Mouse (Mus musculus): ENCODE results near the gene Cry1.
A peak's percentile ranks its signal among the peaks of the same experiment; 100 is the strongest.

Cry1 gene

DNA sequence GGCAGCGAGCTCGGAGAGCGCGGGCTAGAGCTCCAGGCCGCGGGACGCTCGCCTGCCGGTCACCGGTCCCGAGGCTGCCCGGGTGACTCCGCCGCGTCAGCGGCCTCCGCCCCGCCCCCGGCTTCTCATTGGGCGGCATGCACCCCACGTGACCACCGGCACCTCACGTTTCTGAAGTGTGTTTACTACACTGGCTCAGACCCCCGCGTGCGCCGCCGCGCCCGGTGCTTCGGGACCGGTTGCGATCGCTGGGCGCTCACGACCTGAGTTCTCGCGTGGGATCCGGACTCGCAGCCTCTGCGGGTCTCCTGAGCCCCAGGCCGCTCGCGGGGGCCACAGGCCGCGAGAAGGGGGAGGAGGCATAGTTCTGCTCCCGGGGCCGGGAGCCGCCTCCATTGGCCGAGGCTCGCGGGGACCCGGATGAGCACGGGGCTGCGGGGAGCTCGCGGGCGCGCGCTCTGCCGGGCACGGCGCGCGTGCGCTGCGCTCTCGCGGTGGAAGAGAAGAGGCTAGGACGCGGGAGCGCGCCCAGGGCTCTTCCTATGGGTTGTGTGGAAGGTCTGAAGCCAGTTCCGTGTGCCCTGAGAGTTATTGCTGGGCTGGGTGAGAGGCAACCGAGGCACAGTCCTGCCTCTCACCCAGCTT is at the start of gene Cry1:
Gene Cry1 (minus strand): TSS at position 101 of the 645 bp plus-strand sequence.
- DNase-seq, result peak; percentile 99 to 100

DNA sequence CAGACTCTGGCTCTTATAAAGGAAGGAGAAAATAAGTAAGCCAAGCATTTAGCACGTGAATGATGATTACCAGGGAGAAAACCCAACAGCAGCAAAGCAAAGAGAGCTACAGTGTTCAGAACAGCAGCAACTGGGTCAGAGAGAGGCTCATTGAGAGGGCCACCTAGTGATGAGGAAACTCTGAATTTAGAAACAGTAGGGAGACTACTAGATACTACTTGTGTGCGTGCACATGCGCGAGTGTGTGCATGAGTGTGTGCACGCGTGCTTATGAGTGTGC is 36.8 kb upstream of the Cry1 start:
- peak in 1 of 2 experiments; percentile 35 for DNase-seq

DNA sequence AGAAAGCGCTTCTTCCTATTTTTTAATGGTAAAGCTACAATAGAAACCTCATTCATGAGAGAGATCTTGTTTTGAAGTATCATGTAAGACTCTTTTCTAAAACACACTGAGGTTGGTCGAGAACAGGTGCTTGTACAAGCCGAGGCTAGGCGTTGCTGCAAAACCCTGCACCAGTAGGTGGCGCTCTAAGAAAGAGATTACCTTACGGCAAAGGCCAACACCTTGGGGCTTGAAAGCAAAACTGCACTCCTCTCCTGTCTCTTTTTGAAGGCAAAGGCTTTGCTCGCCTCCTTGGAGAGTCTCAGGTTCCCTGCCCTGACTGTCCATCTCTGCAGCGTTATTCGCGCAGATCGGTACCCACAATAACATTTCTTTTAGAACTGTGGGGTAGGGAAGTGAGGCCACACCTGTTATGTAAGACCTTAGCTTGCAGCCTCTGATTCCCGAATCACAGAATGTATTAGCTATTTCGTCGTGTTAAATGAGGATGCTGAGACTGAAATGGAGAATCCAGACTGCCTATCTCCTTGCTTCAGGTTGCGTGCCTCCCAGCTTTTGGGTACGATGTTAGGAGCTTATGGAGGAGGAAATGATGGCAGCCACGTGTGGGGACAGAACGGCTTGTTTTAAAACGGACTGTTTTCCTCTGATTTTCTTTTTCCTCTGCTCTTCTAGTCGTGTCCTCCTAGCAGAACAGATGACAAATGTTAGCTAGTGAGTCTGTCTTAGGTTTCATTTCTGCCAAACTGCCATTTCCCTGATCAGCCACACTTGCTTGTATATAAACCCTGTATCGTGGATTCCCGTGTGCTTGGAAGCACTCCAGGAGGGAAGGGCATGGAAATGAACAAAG is 36.3 kb upstream of the Cry1 start:
- DNase-seq, result peak; percentile 95 to 98

DNA sequence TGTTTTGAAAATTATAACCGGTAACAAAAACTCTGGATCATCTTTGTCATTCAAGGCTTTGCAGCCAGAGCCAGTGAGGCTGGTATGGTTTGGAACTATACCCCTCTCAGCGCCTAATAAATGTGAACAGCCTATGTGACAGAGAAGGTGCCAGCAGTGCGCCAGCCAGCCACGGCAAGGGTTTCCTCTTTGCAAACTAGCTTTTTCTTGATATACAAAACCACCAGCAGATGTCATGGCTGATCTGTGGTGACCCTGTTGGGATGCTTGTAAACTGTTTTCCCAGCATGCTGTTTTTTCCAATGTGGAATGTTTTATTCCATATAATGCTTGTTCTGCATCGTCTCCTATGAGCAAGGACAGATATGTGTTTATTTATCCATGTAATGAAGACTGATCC is 30.0 kb upstream of the Cry1 start:
- DNase-seq, result peak; percentile 18 to 54

DNA sequence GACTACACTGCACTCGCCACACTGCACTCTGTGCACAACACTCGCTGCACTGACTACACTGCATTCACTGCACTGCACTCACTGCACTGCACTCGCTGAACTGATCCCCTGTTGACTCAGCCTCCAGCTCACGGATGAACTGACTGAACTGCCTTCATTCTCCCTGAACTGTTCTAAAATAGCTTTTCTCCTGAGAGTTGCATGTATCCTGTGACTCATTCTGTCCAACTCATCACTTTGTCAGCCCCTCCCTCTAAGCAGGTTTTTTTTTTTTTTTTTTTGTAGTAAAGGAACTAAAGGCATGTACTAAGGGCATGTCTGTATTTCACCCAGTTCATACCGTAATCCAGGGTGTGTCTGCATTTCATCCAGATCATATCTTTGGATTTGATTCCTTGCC is 26.8 kb upstream of the Cry1 start:
- no peak for DNase-seq

DNA sequence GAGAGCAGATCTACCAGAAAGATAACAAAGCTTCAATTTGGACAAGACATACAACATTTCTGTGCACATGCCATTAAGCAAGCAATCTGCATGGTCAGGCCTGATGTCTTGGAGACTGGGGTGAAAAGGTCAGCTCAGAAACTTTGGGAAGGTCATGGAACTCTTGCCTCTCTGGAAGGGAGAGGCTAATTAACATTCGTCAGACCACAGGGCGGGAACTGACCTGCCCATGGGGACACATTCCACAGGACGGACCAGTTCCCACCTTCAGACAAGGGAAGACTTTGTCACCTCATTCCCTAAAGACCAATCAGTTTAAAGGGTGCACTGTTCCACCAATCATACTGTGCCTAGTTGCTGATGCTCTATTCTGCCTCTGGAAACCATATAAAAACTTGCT is 25.3 kb upstream of the Cry1 start:
- DNase-seq, result no peak

DNA sequence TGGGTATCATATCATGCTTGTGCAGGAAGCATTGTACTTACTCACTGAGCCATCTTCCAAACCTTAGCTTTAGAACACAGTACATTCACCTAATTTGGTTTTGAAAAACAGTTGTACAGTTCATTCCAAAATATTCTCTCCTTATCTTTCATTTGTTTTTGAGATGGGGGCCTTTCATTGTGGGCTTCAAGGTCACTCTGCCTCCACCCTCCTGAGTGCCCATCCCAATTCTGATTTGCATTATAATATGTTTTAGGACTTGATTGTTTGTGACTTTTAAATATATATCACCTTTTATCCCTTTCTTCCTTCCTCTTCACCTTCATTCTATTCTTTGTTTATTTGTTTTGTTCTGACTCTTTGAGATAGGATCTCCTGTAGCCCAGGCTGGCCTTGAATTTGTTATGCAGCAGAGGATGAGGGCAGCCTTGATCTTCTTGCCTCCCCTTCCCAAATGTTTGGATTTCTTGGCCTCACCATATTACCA is 24.3 kb upstream of the Cry1 start:
- no peak for DNase-seq

DNA sequence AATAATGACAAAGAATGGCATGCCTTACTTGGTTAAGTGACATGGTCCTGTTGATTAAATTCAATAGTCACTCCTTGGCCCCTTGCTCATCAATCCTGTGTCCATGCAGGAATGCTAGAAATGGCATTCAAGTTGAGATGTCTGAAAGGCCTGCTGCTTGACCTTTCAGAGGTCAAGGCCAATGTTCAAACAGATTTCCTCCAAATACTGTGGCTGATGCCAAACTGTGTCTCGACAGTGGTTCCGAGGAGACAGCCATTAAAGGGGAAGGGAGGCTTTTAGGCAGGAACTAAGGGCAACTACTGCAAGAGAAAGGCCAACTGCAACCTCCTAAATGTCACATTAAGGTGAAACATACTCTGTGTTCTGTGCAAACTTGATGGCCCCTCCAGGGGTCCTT is 20.5 kb upstream of the Cry1 start:
- DNase-seq, result no peak

DNA sequence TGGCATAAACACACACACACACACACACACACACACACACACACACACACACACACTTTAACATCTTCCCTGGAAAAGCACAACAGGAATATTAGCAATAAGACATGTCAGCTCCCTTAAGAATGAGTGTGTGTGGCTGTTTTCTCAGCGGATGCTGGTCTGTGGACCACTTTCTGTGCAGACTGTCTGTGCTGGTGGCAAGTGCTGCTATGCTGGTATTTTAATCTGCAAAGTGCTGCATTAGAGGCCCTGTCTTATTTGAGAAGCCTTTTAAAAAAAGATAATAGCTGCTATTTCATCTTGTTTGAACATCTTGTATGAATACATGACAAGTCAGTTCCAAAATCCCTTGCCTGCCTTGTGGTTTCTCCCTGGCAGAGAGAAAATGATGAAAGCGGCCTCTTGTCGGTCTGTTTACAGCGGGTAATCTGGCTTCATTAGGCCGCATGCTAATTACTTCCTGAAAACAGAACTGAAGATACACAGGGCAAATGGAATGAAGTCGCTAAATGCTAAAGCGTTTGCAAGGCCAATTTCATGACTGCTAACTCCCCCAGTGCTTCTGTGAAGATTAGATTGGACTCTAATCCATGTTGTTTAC is 19.5 kb upstream of the Cry1 start:
- no peak for DNase-seq

DNA sequence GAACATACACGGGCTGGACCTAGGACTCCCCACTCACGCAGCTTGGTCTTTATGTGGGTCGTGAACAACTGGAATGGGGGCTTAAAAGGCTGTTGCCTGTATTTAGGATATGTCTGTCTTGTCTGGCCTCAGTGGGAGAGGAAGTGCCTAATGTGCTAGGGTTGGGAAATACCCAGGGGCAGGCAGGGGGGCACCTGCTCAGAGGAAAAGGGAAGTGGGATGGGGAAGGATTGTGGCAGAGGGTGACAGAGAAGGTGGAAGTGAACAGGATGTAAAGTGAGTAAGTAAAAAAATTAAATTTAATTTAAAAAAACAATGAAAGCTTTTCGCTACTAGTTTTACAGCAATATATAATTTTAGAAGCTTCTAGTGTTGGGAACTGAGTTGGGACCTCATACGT is 9.7 kb upstream of the Cry1 start:
- DNase-seq, result no peak

DNA sequence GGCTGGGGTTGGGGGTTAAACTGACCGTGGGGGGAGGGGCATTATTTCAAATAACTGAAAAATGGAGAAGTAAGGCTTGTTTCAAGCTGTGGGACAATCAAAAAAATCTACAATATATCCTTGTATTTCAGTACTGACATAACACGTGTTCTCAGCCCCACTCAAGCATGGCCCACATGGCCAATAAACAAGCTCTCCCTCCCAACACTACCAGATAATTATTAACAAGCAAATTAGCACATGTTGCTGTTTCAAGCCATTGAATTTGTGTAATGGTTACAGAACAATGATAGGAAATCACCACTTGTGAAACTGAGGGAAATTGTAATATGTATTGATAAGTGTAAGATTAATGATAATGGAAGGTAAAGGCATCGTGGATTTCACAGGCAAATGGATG is 8.5 kb upstream of the Cry1 start:
- no peak for DNase-seq

DNA sequence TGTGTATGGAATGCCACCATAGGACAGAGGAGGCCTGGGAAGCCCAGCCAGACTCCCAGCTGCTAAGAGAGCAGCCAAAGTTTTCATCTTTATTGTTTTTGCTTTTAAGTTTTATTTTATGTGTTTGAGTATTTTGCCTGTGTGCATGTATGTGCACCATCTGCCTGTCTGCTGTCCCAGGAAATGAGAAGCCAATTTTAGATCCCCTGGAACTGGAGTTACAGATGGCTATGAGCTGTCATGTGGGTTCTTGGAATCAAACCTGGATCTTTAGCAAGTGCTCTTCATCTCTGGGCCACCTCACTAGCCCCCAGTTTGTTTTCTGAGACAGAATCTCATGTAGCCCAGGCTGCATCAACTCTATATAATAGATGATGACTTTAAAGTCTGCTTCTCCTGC is 5.8 kb upstream of the Cry1 start:
- peak in 1 of 2 experiments; percentile 21 for DNase-seq

DNA sequence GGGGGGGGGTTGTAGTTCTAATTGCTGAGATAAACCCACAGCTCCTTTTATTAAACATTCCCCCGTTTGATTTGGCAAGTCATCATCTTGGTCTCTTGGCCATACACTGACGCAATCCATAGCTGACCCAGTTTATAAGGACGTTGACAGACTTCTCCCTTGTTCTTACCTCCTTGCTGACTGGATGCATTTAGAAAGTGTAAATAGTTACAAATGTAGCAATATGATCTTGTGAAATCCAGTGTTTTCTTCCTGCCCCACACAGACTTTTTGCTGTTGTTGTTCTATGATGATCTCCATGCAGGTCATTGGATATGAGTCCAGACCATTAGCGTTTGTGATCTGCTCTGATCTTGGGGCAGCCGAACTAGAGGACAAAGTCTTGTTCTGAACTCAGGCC is 5.1 kb upstream of the Cry1 start:
- no peak for DNase-seq

DNA sequence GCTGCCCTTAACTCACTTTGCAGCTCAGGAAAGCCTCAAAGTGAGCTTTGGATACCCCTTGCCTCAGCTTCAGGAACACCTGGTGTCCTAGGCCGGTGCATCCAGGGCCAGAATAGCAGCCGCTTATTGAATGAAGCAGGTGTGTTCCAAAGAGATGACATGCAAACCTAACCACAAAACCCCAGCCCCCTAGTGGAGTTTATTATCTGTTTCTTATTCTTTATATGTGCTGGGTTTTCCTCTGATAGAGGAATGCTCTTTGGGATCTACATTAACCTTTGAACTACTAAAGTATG is 1.6 kb upstream of the Cry1 start:
- DNase-seq, result no peak

DNA sequence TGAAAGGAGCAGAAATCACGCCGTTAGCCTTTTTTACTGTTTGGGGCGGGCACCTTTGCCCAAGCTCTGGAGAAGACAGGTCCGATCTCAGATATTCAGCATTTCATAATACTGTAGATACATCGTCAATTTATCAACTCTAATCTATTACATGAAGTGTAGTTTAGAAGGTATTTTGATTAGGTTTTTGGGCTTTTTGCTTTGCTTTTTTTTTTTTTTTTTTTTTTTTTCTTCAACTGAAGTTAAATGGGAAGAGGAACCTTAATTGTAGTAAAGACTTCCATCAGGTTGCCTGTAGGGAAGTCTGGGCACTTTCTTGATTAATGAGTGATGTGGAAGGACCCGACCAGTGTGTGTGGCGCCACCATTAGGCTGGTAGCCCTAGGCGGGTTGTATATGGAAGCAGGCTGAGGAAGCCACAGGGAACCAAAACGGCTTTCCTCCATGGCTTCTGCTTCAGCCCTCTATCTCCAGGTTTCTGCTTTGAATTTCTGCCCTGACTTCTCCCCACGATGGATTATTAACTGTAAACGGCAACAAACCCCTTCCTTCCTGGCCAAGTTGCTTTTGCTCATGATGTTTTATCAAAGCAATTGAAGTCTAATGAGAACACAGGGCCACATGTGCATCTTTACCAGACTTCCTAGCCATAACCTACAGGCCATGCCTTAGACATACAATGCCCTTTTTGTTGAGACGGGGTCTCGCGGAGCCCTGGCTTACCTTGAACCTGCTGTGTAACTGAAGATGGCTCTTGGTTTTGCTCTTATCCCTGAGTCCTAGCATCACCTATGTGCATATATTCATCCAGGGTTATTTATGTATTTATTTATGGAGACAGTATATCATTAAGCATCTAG is 1.0 kb upstream of the Cry1 start:
- peak; percentile 44 to 65 for DNase-seq

DNA sequence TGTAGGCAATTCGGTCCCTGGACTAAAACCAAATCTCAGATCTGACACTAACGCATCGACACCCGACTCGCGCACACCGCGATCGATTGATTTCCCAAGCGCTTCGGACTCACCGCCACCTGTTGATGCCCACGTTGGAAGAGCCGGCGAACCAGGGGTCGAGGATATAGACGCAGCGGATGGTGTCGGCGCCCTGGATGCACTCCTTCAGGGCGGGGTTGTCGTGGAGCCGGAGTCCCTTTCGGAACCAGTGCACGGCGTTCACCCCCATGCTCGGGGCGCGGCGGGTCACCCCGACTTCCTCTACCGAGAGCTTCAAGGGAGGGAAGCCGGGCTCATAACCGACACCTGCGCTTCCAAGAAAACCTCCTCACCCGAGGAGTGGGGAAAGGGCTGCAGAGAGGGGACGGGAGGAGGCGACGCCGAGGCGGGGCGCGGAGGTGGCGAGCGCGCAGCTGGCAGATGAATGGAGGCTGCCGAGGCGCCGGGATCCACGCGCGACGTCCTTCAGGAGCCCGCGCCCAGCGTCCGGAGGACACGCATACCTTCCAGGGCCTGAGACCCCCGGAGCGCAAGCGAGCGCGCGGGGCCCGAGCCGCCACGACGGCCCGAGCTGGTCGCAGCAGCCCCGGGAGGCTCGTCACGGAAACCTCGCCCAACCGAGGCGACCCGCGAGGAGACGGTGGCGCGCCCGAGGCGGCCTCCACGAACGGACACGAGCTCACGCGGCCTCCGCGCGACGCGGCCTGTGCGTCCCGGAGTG is 482 bp downstream of the Cry1 start:
- DNase-seq, result peak; percentile 58 to 61

DNA sequence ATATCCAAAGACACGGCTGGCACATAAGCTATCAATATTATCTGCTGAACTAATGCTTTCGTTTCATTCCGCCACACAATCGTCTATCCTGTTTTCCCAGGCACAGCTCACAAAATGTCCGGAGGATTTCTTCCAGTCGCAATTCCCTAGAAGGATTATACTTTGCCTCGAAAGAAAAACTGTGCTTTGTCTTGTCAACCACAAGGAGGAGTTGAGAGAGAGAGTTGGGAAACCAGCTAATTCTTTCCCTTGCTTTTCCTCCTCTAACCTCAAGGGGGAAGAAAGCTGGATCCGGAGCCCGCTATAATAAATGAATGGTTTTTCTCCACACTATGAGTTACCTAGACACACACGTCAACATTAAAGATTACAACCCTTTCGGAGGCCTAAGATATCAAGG is 1.2 kb downstream of the Cry1 start:
- peak; percentile 29 to 54 for DNase-seq

DNA sequence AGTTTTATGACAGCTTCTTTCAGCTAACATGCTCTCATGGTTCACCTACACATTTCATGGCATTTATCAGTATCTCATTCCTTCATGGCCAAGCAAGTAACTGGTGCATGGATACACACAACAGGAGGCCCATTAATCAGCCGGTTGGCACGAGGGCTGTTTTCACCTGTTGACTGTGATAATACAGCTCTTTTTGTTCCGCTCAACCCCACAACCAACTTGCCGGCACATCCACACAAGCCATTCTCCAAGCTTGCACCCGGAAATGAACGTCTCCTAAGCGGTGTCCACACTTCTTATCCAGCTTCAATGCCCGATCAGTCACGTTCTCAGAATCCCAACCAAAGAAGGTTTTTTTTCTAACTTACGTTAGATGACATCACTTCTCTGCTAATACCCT is 2.1 kb downstream of the Cry1 start:
- DNase-seq, result peak in 1 of 2 experiments; percentile 34

DNA sequence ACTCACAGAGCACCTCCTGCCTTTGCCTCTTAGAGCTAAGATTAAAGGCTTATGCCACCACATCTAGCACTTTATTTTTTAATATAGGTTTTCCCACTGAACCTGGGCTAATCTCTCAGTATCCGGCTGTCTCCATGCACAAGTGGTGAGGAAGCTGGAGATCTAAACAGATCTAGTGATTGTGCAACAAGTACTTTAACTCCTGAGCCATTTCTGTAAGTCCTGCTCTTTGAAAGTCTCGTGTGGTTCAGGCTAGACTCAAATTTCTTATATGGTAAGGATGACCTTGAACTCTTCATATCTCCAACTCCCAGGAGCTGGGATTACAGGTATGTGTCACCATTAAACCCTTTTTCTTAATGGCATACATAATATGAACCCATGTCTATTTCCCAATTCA is 8.2 kb downstream of the Cry1 start:
- DNase-seq, result no peak

DNA sequence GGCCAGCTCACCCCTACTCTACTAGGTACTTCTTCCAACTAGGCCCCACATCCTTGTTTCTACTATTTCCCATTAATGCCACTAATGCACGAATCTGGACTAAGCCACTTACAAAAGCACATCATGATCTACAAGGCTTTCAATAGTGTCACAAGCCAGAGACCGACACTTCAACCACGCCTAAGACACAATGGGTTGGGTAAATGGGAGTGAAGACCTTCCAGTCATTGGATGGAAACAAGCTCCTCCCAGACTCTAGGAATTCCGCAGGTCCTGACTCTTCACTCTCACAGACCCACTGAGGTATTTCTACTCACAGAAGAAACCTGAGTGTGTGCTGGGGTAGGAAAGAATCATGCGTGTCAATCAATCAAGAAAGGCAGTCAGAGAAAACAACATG is 19.6 kb downstream of the Cry1 start:
- DNase-seq, result no peak

DNA sequence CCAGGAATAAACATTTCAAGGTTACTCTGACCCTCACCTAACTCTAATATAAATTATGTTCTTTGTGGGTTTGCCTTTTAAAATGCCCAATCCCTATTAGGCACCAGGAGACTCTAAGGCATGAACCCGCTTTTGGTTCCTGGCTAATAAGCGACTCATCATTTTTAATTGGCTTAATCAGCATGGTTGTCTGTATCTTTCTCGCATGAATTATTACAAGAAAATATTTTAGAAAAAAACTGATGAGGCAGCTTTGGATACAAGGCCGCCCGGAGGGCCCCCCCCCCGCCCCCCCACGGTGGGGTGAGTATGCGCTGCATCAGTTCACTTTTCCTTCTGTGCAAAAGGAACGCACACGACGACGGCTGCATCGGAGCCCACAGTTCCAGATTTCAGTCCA is 20.1 kb downstream of the Cry1 start:
- DNase-seq, result no peak

DNA sequence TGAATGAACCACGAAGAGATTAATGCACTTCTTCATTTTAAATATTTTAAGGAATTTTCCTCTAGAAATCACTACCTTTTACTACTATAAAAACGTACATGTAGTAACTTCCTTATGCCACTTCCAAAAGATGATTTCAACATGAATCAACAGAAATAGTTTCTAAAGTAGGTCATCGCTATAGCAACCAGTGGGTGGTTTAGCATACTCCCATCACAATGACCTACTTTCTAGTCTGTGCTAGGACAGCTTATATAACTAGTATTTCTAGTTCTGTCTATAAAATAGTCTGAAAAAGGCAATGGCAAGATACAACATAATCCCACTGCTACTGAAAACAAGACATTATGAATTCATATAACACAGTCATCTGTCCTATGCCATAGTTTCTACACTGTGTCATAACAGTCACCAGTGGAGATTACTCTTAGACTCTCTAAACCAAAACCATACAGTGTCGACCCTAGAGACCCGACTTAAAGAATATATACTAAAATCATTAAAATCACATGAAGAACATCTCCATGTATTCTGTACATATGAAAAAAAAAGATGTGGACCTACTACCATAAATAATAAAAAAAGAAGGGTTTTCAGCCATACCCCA is 23.0 kb downstream of the Cry1 start:
- peak in 1 of 2 experiments; percentile 38 for DNase-seq
